In the genomic region with DNA sequence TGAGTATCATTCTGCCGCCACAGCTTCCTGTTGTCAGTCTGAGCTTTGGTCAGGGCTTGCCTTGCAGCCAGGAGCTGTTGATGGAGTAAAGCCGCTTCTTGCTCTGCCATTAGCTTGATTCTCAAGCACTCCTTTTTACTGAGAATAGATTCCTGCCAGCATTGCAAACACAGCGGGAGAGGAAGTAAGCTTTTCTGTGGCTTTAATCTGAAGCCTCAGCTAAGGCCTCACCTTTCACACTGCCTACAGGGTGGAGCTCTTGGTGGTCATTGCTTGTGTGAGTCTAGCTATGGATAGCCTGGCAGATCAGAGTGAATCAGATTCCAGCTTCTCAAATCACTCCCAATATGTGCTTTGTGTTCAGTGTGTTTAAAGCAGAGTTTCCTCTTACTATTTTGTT, we compare ENCODE assay signal across 9 mouse cellular contexts. TPM values are rescaled to one million over a fixed set of nuclear protein-coding genes. Genes with fewer than 3 reads are reported as not detected.
DNase-seq lines count a peak whose midpoint lies in the region; ATAC-seq lines count a peak whose summit lies in the region.
"Had no signal": no experiment of that assay in that cellular context is flagged by ENCODE, and none has a peak within 500 bp of the region (broad histone marks: within the 10 kb centered on the region; RNA-seq: fewer than 3 reads in every experiment).

No protein-coding gene starts in this region.

- H3K27me3 ChIP-seq in limb, embryonic 13.5 days: no peaks in the 10 kb centered on the region
- H3K27me3 ChIP-seq in hindbrain, embryonic 11.5 days (ENCODE audit: control insufficient read depth, insufficient read depth, low read length): no peaks in the 10 kb centered on the region

- peaks cover 4% of the 10 kb centered on the region for H3K36me3 ChIP-seq in limb, embryonic 13.5 days
- H3K36me3 ChIP-seq in hindbrain, embryonic 11.5 days (ENCODE audit: control insufficient read depth, insufficient read depth, low read length): no peaks in the 10 kb centered on the region

- H3K9me3 ChIP-seq in limb, embryonic 13.5 days: peaks cover 5% of the 10 kb centered on the region
- H3K9me3 ChIP-seq in hindbrain, embryonic 11.5 days (ENCODE audit: control insufficient read depth, low read length): 0 out of 2 replicates have a peak, but pooled peaks cover 4% of the 10 kb centered on the region

- H3K27ac ChIP-seq in limb, embryonic 13.5 days: peak overlapping the region; percentile 3; the same call in 1 of the 2 replicates
- no peak overlapping the region for H3K27ac ChIP-seq in hindbrain, embryonic 11.5 days (ENCODE audit: low read depth, low read length)
- H3K27ac ChIP-seq: macrophage had no signal

- WGBS in limb, embryonic 13.5 days: 25% methylated on average over 3 of the region's 3 CpGs
- 39% methylated on average over 3 of the region's 3 CpGs for WGBS in hindbrain, embryonic 11.5 days

- peaks cover 28% of the 10 kb centered on the region for H3K4me1 ChIP-seq in limb, embryonic 13.5 days
- no peaks in the 10 kb centered on the region for H3K4me1 ChIP-seq in hindbrain, embryonic 11.5 days (replicated peaks; ENCODE audit: control insufficient read depth, insufficient read depth, low read length)

- DNase-seq in embryo, embryonic 10.5 days (ENCODE audit: low spot score): peak; percentile 23
- DNase-seq in embryo, embryonic 9.5 days (ENCODE audit: extremely low spot score): no peak
- DNase-seq in testis, postnatal 10 days (ENCODE audit: low spot score): peak; percentile 31
- DNase-seq in testis, postnatal 14 days (ENCODE audit: low spot score): no peak
- DNase-seq in thymus, postnatal 4 days: peak; percentile 45
- DNase-seq in spleen, adult 12 weeks (ENCODE audit: low spot score): no peak
- DNase-seq in hindbrain, embryonic 11.5 days (ENCODE audit: low spot score): no peak

- no peak overlapping the region for H3K9ac ChIP-seq in limb, embryonic 13.5 days
- no peak overlapping the region for H3K9ac ChIP-seq in hindbrain, embryonic 11.5 days (ENCODE audit: low read depth, low read length)

- no peak overlapping the region for H3K4me3 ChIP-seq in limb, embryonic 13.5 days
- no peak overlapping the region for H3K4me3 ChIP-seq in hindbrain, embryonic 11.5 days (ENCODE audit: low read depth, low read length)

- no peak for ATAC-seq in limb, embryonic 13.5 days (ENCODE audit: low FRiP score, low read depth)
- ATAC-seq in hindbrain, embryonic 11.5 days (ENCODE audit: low FRiP score): no peak

- no peak overlapping the region for H3K4me2 ChIP-seq in limb, embryonic 13.5 days (replicated peaks)
- H3K4me2 ChIP-seq in hindbrain, embryonic 11.5 days (replicated peaks; ENCODE audit: low read depth, low read length): no peak overlapping the region

RNA-seq across cellular contexts. Expression of gene Cd164, which starts 33.1 kb away (rescaled TPM):
- polyA plus RNA-seq in limb, embryonic 13.5 days (2015; fragmentation: Nextera tagmentation; extraction: Ambion mirVana): 170 and 184 TPM in 2 replicates
- 122 and 123 TPM in 2 replicates for polyA plus RNA-seq in hindbrain, embryonic 11.5 days (2014; fragmentation: Nextera tagmentation; extraction: Ambion mirVana)

Comparison
In these comparisons a context has a peak if more than half of its experiments do, and no peak if none do; other contexts are left out.
1. DNase-seq: peak in embryo, embryonic 10.5 days (single experiment), testis, postnatal 10 days (single experiment) and thymus, postnatal 4 days (single experiment); none in embryo, embryonic 9.5 days (single experiment), testis, postnatal 14 days (single experiment), spleen, adult 12 weeks (single experiment) and hindbrain, embryonic 11.5 days (single experiment).